Mouse (Mus musculus) regulatory T cell (primary cell): Measurements from ENCODE around the gene Syne2.

Experiments used
- in situ Hi-C: fragments of 300-600 bp; cut with MboI, MseI; formaldehyde crosslinking; loops from one replicate; pipeline ENCODE4 v1.15.1; 2025; ENCODE audit warnings: high pct_unique_total_duplicates

The Syne2 gene

GRCm38 (mm10) chr12:75865166-75865565, 47.2 kb downstream of the Syne2 start:
- in situ Hi-C loops, result loop anchor here (10.0 kb wide), 1 partner anchor 1760 kb away; no protein-coding TSS in a partner anchor

GRCm38 (mm10) chr12:75866419-75867373, 48.8 kb downstream of the Syne2 start:
- in situ Hi-C loops, result loop anchor here (10.0 kb wide), 1 partner anchor 1762 kb away; no protein-coding TSS in a partner anchor

GRCm38 (mm10) chr12:75873546-75874235, 55.8 kb downstream of the Syne2 start:
- in situ Hi-C loops, result no loop called here

GRCm38 (mm10) chr12:75874287-75874994, 56.5 kb downstream of the Syne2 start:
- in situ Hi-C loops, result no loop called here

GRCm38 (mm10) chr12:75879636-75880317, 61.8 kb downstream of the Syne2 start:
- in situ Hi-C loops, result no loop called here

GRCm38 (mm10) chr12:75881554-75881953, 63.6 kb downstream of the Syne2 start:
- in situ Hi-C loops, result no loop called here

- in situ Hi-C loops, result loop anchor here (5.0 kb wide), 1 partner anchor 84 kb away; no protein-coding TSS in a partner anchor
Observed at GRCm38 (mm10) chr12:75886161-75886560, 68.2 kb downstream of the Syne2 start.

GRCm38 (mm10) chr12:75886946-75887345, 69.0 kb downstream of the Syne2 start:
- in situ Hi-C loops, result loop anchor here (5.0 kb wide), 1 partner anchor 85 kb away; no protein-coding TSS in a partner anchor

- in situ Hi-C loops, result loop anchor here (5.0 kb wide), 1 partner anchor 86 kb away; no protein-coding TSS in a partner anchor
Observed at GRCm38 (mm10) chr12:75888721-75889120, 70.8 kb downstream of the Syne2 start.

GRCm38 (mm10) chr12:75891206-75891605, 73.3 kb downstream of the Syne2 start:
- in situ Hi-C loops, result loop anchor here (10.0 kb wide), 1 partner anchor 106 kb away; no protein-coding TSS in a partner anchor

- in situ Hi-C loops, result loop anchor here (10.0 kb wide), 1 partner anchor 109 kb away; no protein-coding TSS in a partner anchor
Observed at GRCm38 (mm10) chr12:75893392-75893791, 75.5 kb downstream of the Syne2 start.

GRCm38 (mm10) chr12:75894316-75894997, 76.5 kb downstream of the Syne2 start:
- in situ Hi-C loops, result loop anchor here (10.0 kb wide), 1 partner anchor 110 kb away; no protein-coding TSS in a partner anchor

- in situ Hi-C loops, result loop anchor here (10.0 kb wide), 1 partner anchor 110 kb away; no protein-coding TSS in a partner anchor
Observed at GRCm38 (mm10) chr12:75894998-75895331, 77.0 kb downstream of the Syne2 start.

GRCm38 (mm10) chr12:75897793-75898192, 79.9 kb downstream of the Syne2 start:
- in situ Hi-C loops, result loop anchor here (10.0 kb wide), 1 partner anchor 113 kb away; no protein-coding TSS in a partner anchor

GRCm38 (mm10) chr12:75901721-75902120, 83.8 kb downstream of the Syne2 start:
- in situ Hi-C loops, result no loop called here

GRCm38 (mm10) chr12:75904068-75904467, 86.1 kb downstream of the Syne2 start:
- in situ Hi-C loops, result no loop called here

- in situ Hi-C loops, result no loop called here
Observed at GRCm38 (mm10) chr12:75905304-75905703, 87.4 kb downstream of the Syne2 start.

GRCm38 (mm10) chr12:75908466-75908865, 90.5 kb downstream of the Syne2 start:
- in situ Hi-C loops, result no loop called here

GRCm38 (mm10) chr12:75915694-75916093, 97.8 kb downstream of the Syne2 start:
- in situ Hi-C loops, result no loop called here

GRCm38 (mm10) chr12:75918415-75918814, 100.5 kb downstream of the Syne2 start:
- in situ Hi-C loops, result no loop called here
